Mouse (Mus musculus) kidney, adult 2 months (tissue): Measurements from ENCODE around the gene Kdm5b.

Experiments used
- CTCF ChIP-seq: fragments of 200-500 bp; conservative IDR thresholded peaks from 2 replicates; pipeline ENCODE4 v1.5.1; 2011; ENCODE audit warnings: low read depth, mild to moderate bottlenecking, control low read depth, low read length, moderate library complexity, mixed read lengths; ENCODE audit not compliant: insufficient read depth, insufficient read length
- POLR2A ChIP-seq: fragments of 200-500 bp; IDR thresholded peaks from one replicate; pipeline ENCODE4 v1.6.1; 2011; ENCODE audit warnings: low read depth, low read length, control low read depth

- TF ChIP-seq CTCF = no peak
- TF ChIP-seq POLR2A = no peak
Observed at GRCm38 (mm10) chr1:134625325-134625724, 65.4 kb downstream of the Kdm5b start.
